Mouse (Mus musculus) E14TG2a.4 (cell line): Measurements from ENCODE around the gene Uimc1.
A peak's percentile ranks its signal among the peaks of the same experiment; 100 is the strongest.

Experiments used
- H3K27me3 ChIP-seq: 2 replicates; pipeline ENCODE4 v1.6.1; 2014; ENCODE audit warnings: low read length, control low read depth; ENCODE audit not compliant: insufficient read depth
- H3K36me3 ChIP-seq: 2 replicates; pipeline ENCODE4 v1.6.1; 2014; ENCODE audit warnings: low read length, control low read depth; ENCODE audit not compliant: insufficient read depth
- H3K4me1 ChIP-seq: replicated peaks from 2 replicates; pipeline ENCODE4 v1.6.1; 2014; ENCODE audit warnings: low read depth, low read length, control low read depth
- H3K4me3 ChIP-seq: replicated peaks from 2 replicates; pipeline ENCODE4 v1.5.1; 2014; ENCODE audit warnings: mild to moderate bottlenecking, low read length
- H3K9me3 ChIP-seq: 2 replicates; pipeline ENCODE4 v1.6.1; 2014; ENCODE audit warnings: low read length, control low read depth
- CTCF ChIP-seq: conservative IDR thresholded peaks from 2 replicates; pipeline ENCODE4 v1.5.1; 2014; ENCODE audit warnings: low read length
- NANOG ChIP-seq: IDR thresholded peaks from 2 replicates; pipeline ENCODE4 v1.6.1; 2014; ENCODE audit warnings: borderline replicate concordance, low read length, mixed read lengths
- POU5F1 ChIP-seq: IDR thresholded peaks from 2 replicates; pipeline ENCODE4 v1.6.1; 2014; ENCODE audit warnings: low read length, borderline replicate concordance

The Uimc1 gene

GRCm38 (mm10) chr13:55069719-55070118, 30.4 kb downstream of the Uimc1 start:
- no peak for TF ChIP-seq NANOG
- TF ChIP-seq CTCF: no peak
- TF ChIP-seq POU5F1: no peak
- no peaks in the 10 kb centered on the region for H3K27me3 ChIP-seq
- H3K4me3 ChIP-seq: no peak overlapping the region
- H3K9me3 ChIP-seq: no peaks in the 10 kb centered on the region
- H3K36me3 ChIP-seq: peaks cover 17% of the 10 kb centered on the region
- no peaks in the 10 kb centered on the region for H3K4me1 ChIP-seq

- no peaks in the 10 kb centered on the region for H3K9me3 ChIP-seq
- H3K4me3 ChIP-seq: no peak overlapping the region
- H3K27me3 ChIP-seq: no peaks in the 10 kb centered on the region
- 0 out of 2 replicates have a peak, but pooled peaks cover 11% of the 10 kb centered on the region for H3K36me3 ChIP-seq
- H3K4me1 ChIP-seq: no peaks in the 10 kb centered on the region
- TF ChIP-seq NANOG (no peak), CTCF (no peak), POU5F1 (no peak)
Observed at GRCm38 (mm10) chr13:55063276-55063675, 36.8 kb downstream of the Uimc1 start.

GRCm38 (mm10) chr13:55058042-55058441, 42.1 kb downstream of the Uimc1 start:
- no peaks in the 10 kb centered on the region for H3K4me1 ChIP-seq
- H3K36me3 ChIP-seq: peaks cover 12% of the 10 kb centered on the region; the same call in 1 of the 2 replicates
- no peak overlapping the region for H3K4me3 ChIP-seq
- TF ChIP-seq POU5F1: no peak
- peak; percentile 89 for TF ChIP-seq CTCF
- no peaks in the 10 kb centered on the region for H3K9me3 ChIP-seq
- no peaks in the 10 kb centered on the region for H3K27me3 ChIP-seq

- TF ChIP-seq POU5F1 (no peak), CTCF (no peak), NANOG (no peak)
- H3K9me3 ChIP-seq: no peaks in the 10 kb centered on the region
- H3K27me3 ChIP-seq: no peaks in the 10 kb centered on the region
- H3K4me1 ChIP-seq: no peaks in the 10 kb centered on the region
- no peak overlapping the region for H3K4me3 ChIP-seq
- peaks cover 12% of the 10 kb centered on the region for H3K36me3 ChIP-seq
Observed at GRCm38 (mm10) chr13:55047706-55048105, 52.4 kb downstream of the Uimc1 start.

- no peaks in the 10 kb centered on the region for H3K9me3 ChIP-seq
- H3K4me1 ChIP-seq: no peaks in the 10 kb centered on the region
- no peaks in the 10 kb centered on the region for H3K27me3 ChIP-seq
- TF ChIP-seq NANOG: no peak
- no peak for TF ChIP-seq POU5F1
- no peak for TF ChIP-seq CTCF
- H3K36me3 ChIP-seq: peaks cover 10% of the 10 kb centered on the region
- H3K4me3 ChIP-seq: no peak overlapping the region
Observed at GRCm38 (mm10) chr13:55040016-55040415, 60.1 kb downstream of the Uimc1 start.

GRCm38 (mm10) chr13:55024215-55024614, 75.9 kb downstream of the Uimc1 start:
- TF ChIP-seq POU5F1: no peak
- no peak for TF ChIP-seq NANOG
- no peak for TF ChIP-seq CTCF

GRCm38 (mm10) chr13:55022715-55023114, 77.4 kb downstream of the Uimc1 start:
- Histone ChIP-seq H3K9me3 (peaks cover 12% of the 10 kb centered on the region), H3K4me1 (peaks cover 22% of the 10 kb centered on the region), H3K27me3 (no peaks in the 10 kb centered on the region), H3K4me3 (no peak overlapping the region), H3K36me3 (peaks cover 10% of the 10 kb centered on the region)
- no peak for TF ChIP-seq NANOG
- TF ChIP-seq POU5F1: no peak
- TF ChIP-seq CTCF: no peak

More at GRCm38 (mm10) chr13:55024215-55024614, 75.9 kb downstream of the Uimc1 start:
- H3K4me3 ChIP-seq: no peak overlapping the region
- peaks cover 23% of the 10 kb centered on the region for H3K36me3 ChIP-seq
- H3K4me1 ChIP-seq: peaks cover 22% of the 10 kb centered on the region
- no peaks in the 10 kb centered on the region for H3K27me3 ChIP-seq
- peaks cover 15% of the 10 kb centered on the region for H3K9me3 ChIP-seq

- Histone ChIP-seq H3K27me3 (no peaks in the 10 kb centered on the region), H3K4me3 (no peak overlapping the region), H3K4me1 (peaks cover 22% of the 10 kb centered on the region), H3K36me3 (peaks cover 8% of the 10 kb centered on the region), H3K9me3 (peaks cover 10% of the 10 kb centered on the region)
- TF ChIP-seq POU5F1 (no peak), NANOG (peak; percentile 32; the same call in 1 of the 2 replicates), CTCF (no peak)
Observed at GRCm38 (mm10) chr13:55022256-55022655, 77.8 kb downstream of the Uimc1 start.

GRCm38 (mm10) chr13:55021194-55021779, 78.8 kb downstream of the Uimc1 start, which contains the start of gene Hk3:
TSS of gene Hk3 (minus strand) at chr13:55021385.
- no peak for TF ChIP-seq NANOG
- no peak for TF ChIP-seq CTCF
- no peak for TF ChIP-seq POU5F1
- Histone ChIP-seq H3K27me3 (no peaks in the 10 kb centered on the region), H3K9me3 (peaks cover 9% of the 10 kb centered on the region), H3K4me1 (peaks cover 22% of the 10 kb centered on the region), H3K36me3 (peaks cover 8% of the 10 kb centered on the region), H3K4me3 (no peak within 1 kb of the TSS)
